Mouse (Mus musculus) embryonic facial prominence, embryonic 10.5 days (tissue): ENCODE results near the gene Hdx. TPM values are rescaled to one million over a fixed set of nuclear protein-coding genes. Genes with fewer than 3 reads are reported as not detected.

Experiments
- polyA plus RNA-seq: library from polyadenylated mRNA; unstranded; fragments of >200 nt; fragmentation: Nextera tagmentation; extraction: Ambion mirVana; gene quantifications from 2 replicates; pipeline ENCODE4 v1.2.1, GENCODE M21; 2016

Gene Hdx
- polyA plus RNA-seq, 1 experiment from 2014 or later = 2.3 TPM

Other genes with a start within 250 kb of the Hdx start
- 95.8 and 103 TPM in 2 replicates for gene Rps6ka6, start 159.1 kb downstream of the Hdx start, polyA plus RNA-seq
- 0.30 and 0.71 TPM in 2 replicates for gene Gm45194, start 194.3 kb upstream of the Hdx start, polyA plus RNA-seq